Mouse (Mus musculus): ENCODE data around the gene Grip2. TPM values are rescaled to one million over a fixed set of nuclear protein-coding genes. Genes with fewer than 3 reads are reported as not detected.

Grip2 gene
- polyA plus RNA-seq, 1 experiment from 2014 or later, result 0.58 TPM

DNA sequence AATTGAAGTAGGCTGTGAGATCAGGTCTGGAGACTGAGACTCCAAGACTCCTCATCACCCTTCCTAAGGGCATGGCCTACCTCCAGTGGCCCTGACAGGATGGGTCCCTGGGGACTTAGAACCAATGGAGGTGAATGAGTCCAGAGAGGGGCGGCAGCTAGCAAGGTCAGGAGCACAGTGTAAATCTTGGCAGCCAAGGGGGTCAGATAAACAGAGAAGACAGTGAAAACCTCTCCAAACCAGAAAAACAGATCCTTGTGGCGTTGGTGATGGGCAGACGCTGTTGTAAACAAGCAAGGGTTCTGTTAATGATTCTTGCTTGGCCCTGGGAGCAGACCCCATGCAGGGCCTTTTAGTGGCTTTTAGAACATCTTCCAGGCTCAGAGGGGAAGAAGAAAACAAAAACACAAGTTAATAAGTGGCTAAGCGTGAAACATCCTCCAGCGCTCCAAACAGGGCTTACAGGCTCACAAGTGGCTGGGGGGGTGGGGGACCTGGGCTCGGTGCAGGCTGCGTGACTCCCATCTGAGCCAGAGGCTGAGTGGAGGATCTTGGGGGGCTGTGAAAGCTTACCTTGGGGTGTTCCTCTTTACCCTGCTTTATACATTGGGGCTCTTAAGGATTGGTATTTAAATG lies 81.0 kb downstream of the Grip2 start:
- 69% methylated on average over 7 of the region's 7 CpGs for WGBS
- Histone ChIP-seq H3K9ac (no peak overlapping the region), H3K27ac (no peak overlapping the region), H3K27me3 (replicated peaks) (no peaks in the 10 kb centered on the region), H3K4me1 (peaks cover 4% of the 10 kb centered on the region; the same call in 1 of the 2 replicates), H3K4me2 (no peak overlapping the region), H3K4me3 (replicated peaks) (no peak overlapping the region), H3K36me3 (peaks cover 40% of the 10 kb centered on the region), H3K9me3 (no peaks in the 10 kb centered on the region)
- ATAC-seq (ENCODE audit: insufficient read depth, low FRiP score, low read depth), result no peak

DNA sequence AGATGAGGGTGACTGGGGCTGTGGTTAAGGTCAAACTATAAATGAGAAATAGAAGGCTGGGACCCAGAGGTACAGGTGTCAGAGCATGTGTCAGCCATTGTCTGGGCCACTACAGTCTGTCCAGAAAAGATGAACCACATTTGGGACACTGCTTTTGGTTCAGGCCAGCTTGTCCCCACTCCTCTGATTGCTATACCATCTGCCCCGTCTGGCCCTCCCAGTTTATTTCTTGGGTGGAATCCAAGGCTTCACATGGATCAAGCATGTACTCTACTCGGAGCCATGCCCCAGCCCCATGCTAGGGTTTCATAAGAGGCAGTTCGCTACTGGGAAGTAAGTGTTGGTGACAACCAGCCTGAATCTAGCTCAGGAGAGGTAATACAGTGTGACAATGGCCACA lies 81.8 kb downstream of the Grip2 start:
- Histone ChIP-seq H3K27me3 (replicated peaks) (no peaks in the 10 kb centered on the region), H3K27ac (no peak overlapping the region), H3K4me3 (replicated peaks) (no peak overlapping the region), H3K36me3 (peaks cover 39% of the 10 kb centered on the region), H3K4me1 (peaks cover 4% of the 10 kb centered on the region; the same call in 1 of the 2 replicates), H3K9ac (no peak overlapping the region), H3K4me2 (no peak overlapping the region), H3K9me3 (no peaks in the 10 kb centered on the region)
- ATAC-seq (ENCODE audit: insufficient read depth, low FRiP score, low read depth), result no peak
- WGBS, result 75% methylated on average over 3 of the region's 3 CpGs

DNA sequence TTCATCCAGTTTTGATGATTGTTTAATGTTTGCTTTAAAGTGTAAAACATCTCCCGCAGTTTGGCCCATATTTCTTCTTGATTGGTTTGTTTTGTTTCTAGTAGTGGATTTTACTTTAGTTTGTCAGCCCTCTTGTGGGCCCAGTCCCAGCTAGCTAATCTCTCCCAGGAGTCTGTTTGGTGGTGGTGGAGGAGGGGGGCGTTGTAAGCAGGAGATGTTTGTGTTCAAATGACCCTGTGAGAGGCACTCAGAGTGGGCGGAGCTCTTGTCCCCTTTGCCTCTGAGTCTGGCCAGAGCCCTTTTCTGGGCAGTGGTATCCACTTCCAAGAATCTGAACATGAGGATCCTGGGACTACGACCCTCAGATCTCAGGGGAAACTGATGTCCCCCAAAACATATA lies 83.2 kb downstream of the Grip2 start:
- peaks cover 35% of the 10 kb centered on the region for H3K36me3 ChIP-seq

GRCm38 (mm10) chr6:91742995-91743394 lies 84.1 kb downstream of the Grip2 start:
- Histone ChIP-seq H3K4me3 (replicated peaks) (no peak overlapping the region), H3K36me3 (peaks cover 32% of the 10 kb centered on the region), H3K9ac (no peak overlapping the region), H3K27me3 (replicated peaks) (no peaks in the 10 kb centered on the region), H3K27ac (no peak overlapping the region), H3K4me1 (peaks cover 8% of the 10 kb centered on the region; the same call in 1 of the 2 replicates), H3K9me3 (no peaks in the 10 kb centered on the region), H3K4me2 (no peak overlapping the region)
- no peak for ATAC-seq (ENCODE audit: insufficient read depth, low FRiP score, low read depth)
- WGBS, result 86% methylated on average over 8 of the region's 8 CpGs

More for the DNA sequence above, 83.2 kb downstream of the Grip2 start:
- Histone ChIP-seq H3K27me3 (replicated peaks) (no peaks in the 10 kb centered on the region), H3K27ac (no peak overlapping the region), H3K4me1 (peaks cover 4% of the 10 kb centered on the region; the same call in 1 of the 2 replicates), H3K4me3 (replicated peaks) (no peak overlapping the region), H3K4me2 (no peak overlapping the region), H3K9me3 (no peaks in the 10 kb centered on the region), H3K9ac (no peak overlapping the region)
- no peak for ATAC-seq (ENCODE audit: insufficient read depth, low FRiP score, low read depth)
- WGBS, result 47% methylated on average over 4 of the region's 4 CpGs

GRCm38 (mm10) chr6:91742466-91742865 lies 84.6 kb downstream of the Grip2 start:
- Histone ChIP-seq H3K4me2 (no peak overlapping the region), H3K27ac (no peak overlapping the region), H3K9ac (no peak overlapping the region), H3K36me3 (peaks cover 29% of the 10 kb centered on the region), H3K4me3 (replicated peaks) (no peak overlapping the region), H3K27me3 (replicated peaks) (no peaks in the 10 kb centered on the region), H3K9me3 (no peaks in the 10 kb centered on the region), H3K4me1 (peaks cover 13% of the 10 kb centered on the region; the same call in 1 of the 2 replicates)
- WGBS, result 53% methylated on average over 3 of the region's 3 CpGs
- ATAC-seq (ENCODE audit: insufficient read depth, low FRiP score, low read depth), result no peak

DNA sequence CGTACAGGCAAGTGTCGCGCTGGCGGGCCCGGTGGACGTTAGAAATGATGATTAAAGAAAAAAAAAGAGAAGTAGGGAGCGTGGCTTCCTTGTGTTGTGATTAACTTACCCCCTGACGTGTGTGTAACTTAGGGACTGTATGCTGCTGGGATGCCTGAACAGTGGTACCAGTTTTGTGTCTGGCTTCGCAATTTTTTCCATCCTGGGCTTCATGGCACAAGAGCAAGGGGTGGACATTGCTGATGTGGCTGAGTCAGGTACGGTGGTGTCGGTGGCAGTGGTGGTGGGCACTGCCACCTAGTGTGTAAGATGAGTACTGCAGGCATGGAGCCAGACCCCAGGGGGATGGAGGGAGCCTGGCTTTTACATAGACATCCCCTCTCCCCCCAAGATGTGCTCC lies 86.0 kb downstream of the Grip2 start:
- Histone ChIP-seq H3K4me3 (replicated peaks) (no peak overlapping the region), H3K9ac (no peak overlapping the region), H3K36me3 (peaks cover 29% of the 10 kb centered on the region), H3K4me1 (peaks cover 26% of the 10 kb centered on the region), H3K27ac (0 out of 2 replicates have a peak overlapping the region, but pooled peaks have one; percentile 22), H3K4me2 (no peak overlapping the region), H3K9me3 (no peaks in the 10 kb centered on the region), H3K27me3 (replicated peaks) (no peaks in the 10 kb centered on the region)
- 62% methylated on average over 11 of the region's 11 CpGs for WGBS
- peak; percentile 45 for ATAC-seq (ENCODE audit: insufficient read depth, low FRiP score, low read depth)

DNA sequence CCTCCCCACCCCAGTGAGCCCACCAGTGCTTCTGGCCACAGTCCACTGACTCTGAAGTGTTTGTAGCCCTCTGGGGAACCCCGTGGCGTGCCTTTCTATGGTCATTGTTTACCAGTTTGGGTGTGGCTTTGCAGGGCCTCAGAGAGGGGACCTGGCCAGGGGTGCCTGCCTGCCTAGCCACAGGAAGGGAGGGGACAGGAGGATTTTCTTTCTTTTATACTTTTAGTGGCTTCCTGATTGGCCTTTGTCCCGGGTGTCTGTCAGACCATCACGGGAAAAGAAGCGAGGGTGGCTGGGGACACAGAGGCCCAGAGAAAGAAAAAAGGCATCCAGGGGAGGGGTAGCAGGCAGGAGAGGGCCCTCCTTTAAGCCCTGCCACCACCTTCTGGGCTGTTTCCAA lies 89.0 kb downstream of the Grip2 start:
- Histone ChIP-seq H3K27ac (peak overlapping the region; percentile 51), H3K4me3 (replicated peaks) (no peak overlapping the region), H3K4me2 (no peak overlapping the region), H3K27me3 (replicated peaks) (no peaks in the 10 kb centered on the region), H3K9ac (no peak overlapping the region), H3K4me1 (peaks cover 24% of the 10 kb centered on the region), H3K36me3 (peaks cover 27% of the 10 kb centered on the region), H3K9me3 (no peaks in the 10 kb centered on the region)
- ATAC-seq (ENCODE audit: insufficient read depth, low FRiP score, low read depth), result 0 out of 2 replicates have a peak, but pooled peaks have one; percentile 44
- 44% methylated on average over 5 of the region's 5 CpGs for WGBS

DNA sequence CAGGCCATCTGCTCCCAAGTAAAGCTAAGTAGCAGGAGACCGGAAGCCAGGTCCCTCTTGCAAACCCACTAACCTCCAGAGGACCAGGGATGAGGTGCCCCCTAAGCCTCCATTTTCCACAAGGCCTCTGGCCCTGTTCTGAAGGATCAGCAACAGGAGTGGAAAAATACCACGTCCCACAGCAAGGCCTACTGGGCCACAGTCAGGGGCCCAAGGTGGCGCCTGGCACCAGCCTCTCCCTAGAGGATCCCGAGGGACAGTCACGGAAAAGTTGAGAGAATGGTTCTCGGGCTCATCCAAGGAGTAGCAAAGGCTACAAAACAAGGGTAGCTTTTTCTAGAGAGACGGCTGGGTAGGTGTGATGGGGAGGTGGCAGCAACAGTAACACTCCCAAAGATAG lies 89.6 kb downstream of the Grip2 start:
- 82% methylated on average over 7 of the region's 7 CpGs for WGBS
- 0 out of 2 replicates have a peak overlapping the region, but pooled peaks have one; percentile 51 for H3K27ac ChIP-seq
- H3K4me1 ChIP-seq, result peaks cover 24% of the 10 kb centered on the region

GRCm38 (mm10) chr6:91736471-91736870 lies 90.6 kb downstream of the Grip2 start:
- WGBS, result 44% methylated on average over 5 of the region's 5 CpGs
- no peaks in the 10 kb centered on the region for H3K27me3 ChIP-seq (replicated peaks)
- no peak overlapping the region for H3K4me2 ChIP-seq
- H3K9me3 ChIP-seq, result no peaks in the 10 kb centered on the region
- no peak overlapping the region for H3K9ac ChIP-seq
- ATAC-seq (ENCODE audit: insufficient read depth, low FRiP score, low read depth), result peak; percentile 73
- H3K36me3 ChIP-seq, result peaks cover 20% of the 10 kb centered on the region
- H3K27ac ChIP-seq, result peak overlapping the region; percentile 51
- no peak overlapping the region for H3K4me3 ChIP-seq (replicated peaks)
- peaks cover 24% of the 10 kb centered on the region for H3K4me1 ChIP-seq

More for the DNA sequence above, 89.6 kb downstream of the Grip2 start:
- peaks cover 27% of the 10 kb centered on the region for H3K36me3 ChIP-seq
- H3K9me3 ChIP-seq, result no peaks in the 10 kb centered on the region
- no peak overlapping the region for H3K4me2 ChIP-seq
- no peak for ATAC-seq (ENCODE audit: insufficient read depth, low FRiP score, low read depth)
- H3K4me3 ChIP-seq (replicated peaks), result no peak overlapping the region
- no peaks in the 10 kb centered on the region for H3K27me3 ChIP-seq (replicated peaks)
- no peak overlapping the region for H3K9ac ChIP-seq

GRCm38 (mm10) chr6:91732138-91732537 lies 94.9 kb downstream of the Grip2 start:
- Histone ChIP-seq H3K4me2 (no peak overlapping the region), H3K9me3 (no peaks in the 10 kb centered on the region), H3K27ac (no peak overlapping the region), H3K4me1 (peaks cover 39% of the 10 kb centered on the region), H3K27me3 (replicated peaks) (no peaks in the 10 kb centered on the region), H3K9ac (no peak overlapping the region), H3K36me3 (peaks cover 12% of the 10 kb centered on the region; the same call in 1 of the 2 replicates), H3K4me3 (replicated peaks) (no peak overlapping the region)
- WGBS, result 85% methylated on average over 11 of the region's 11 CpGs
- no peak for ATAC-seq (ENCODE audit: insufficient read depth, low FRiP score, low read depth)

DNA sequence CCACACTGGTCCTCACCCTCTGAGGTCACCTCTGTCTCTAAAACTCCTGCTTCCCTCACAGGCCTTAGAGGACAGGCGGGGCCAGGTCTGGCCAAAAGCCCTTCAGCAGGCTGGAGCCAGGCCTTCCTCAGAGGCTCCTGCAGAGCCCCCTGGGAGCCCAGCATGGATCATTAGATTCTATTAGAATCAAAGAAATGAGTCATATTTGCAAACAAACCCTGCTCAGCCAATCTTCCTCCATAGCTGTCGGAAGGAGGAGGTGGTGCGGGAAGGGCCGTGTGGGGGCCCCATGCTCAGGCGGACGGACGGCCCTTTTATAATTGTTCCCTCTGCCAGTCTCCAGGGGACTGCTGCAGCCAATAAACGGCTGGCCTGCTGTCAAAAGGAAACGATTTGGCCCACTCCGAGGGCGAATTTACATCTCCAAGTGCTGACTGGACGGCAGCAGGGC lies 97.3 kb downstream of the Grip2 start:
- H3K27ac ChIP-seq, result peak overlapping the region; percentile 92
- peak; percentile 88 for ATAC-seq (ENCODE audit: insufficient read depth, low FRiP score, low read depth)
- no peaks in the 10 kb centered on the region for H3K9me3 ChIP-seq
- peaks cover 29% of the 10 kb centered on the region for H3K4me1 ChIP-seq
- no peak overlapping the region for H3K4me3 ChIP-seq (replicated peaks)
- H3K4me2 ChIP-seq, result peak overlapping the region; percentile 35
- peaks cover 14% of the 10 kb centered on the region for H3K36me3 ChIP-seq
- 19% methylated on average over 12 of the region's 12 CpGs for WGBS
- H3K27me3 ChIP-seq (replicated peaks), result no peaks in the 10 kb centered on the region
- H3K9ac ChIP-seq, result no peak overlapping the region

GRCm38 (mm10) chr6:91728939-91729619 lies 98.0 kb downstream of the Grip2 start:
- H3K4me3 ChIP-seq (replicated peaks), result no peak overlapping the region
- H3K27ac ChIP-seq, result peak overlapping the region; percentile 92
- H3K9me3 ChIP-seq, result no peaks in the 10 kb centered on the region
- 45% methylated on average over 6 of the region's 6 CpGs for WGBS
- H3K36me3 ChIP-seq, result peaks cover 16% of the 10 kb centered on the region
- peaks cover 29% of the 10 kb centered on the region for H3K4me1 ChIP-seq
- H3K27me3 ChIP-seq (replicated peaks), result no peaks in the 10 kb centered on the region
- no peak overlapping the region for H3K9ac ChIP-seq
- peak overlapping the region; percentile 35 for H3K4me2 ChIP-seq
- 0 out of 2 replicates have a peak, but pooled peaks have one; percentile 21 for ATAC-seq (ENCODE audit: insufficient read depth, low FRiP score, low read depth)

All from stomach, embryonic 15.5 days (tissue).